Mouse (Mus musculus): ENCODE measurements around the gene Zfp710. TPM values are rescaled to one million over a fixed set of nuclear protein-coding genes. Genes with fewer than 3 reads are reported as not detected.
A peak's percentile ranks its signal among the peaks of the same experiment; 100 is the strongest.

Gene Zfp710
- total and polyA plus RNA-seq, 3 experiments, result 14.8 to 19.1 TPM; not detected in 1

GRCm38 (mm10) chr7:80026118-80026989 lies 1.7 kb downstream of the Zfp710 start (continued):
- TF ChIP-seq TAL1 (IDR thresholded peaks at IDR 0.05; ENCODE audit: low read length) (no peak), RCOR1 (IDR thresholded peaks at IDR 0.05; ENCODE audit: low read depth, low read length) (no peak), SMC3 (IDR thresholded peaks at IDR 0.05; ENCODE audit: low read depth, low read length) (no peak), MEF2A (IDR thresholded peaks at IDR 0.05; ENCODE audit: extremely low read depth, insufficient replicate concordance, low read depth, low read length, poor library complexity, severe bottlenecking) (no peak), USF2 (IDR thresholded peaks at IDR 0.05; ENCODE audit: borderline replicate concordance in 1 of 2, insufficient read depth in 1 of 2, low read depth in 1 of 2, low read length in 2 of 2) (no peak), KAT2A (conservative IDR thresholded peaks at IDR 0.05; ENCODE audit: low read depth, low read length) (no peak), NELFE (IDR thresholded peaks at IDR 0.05; ENCODE audit: low read depth, low read length) (peak; percentile 53), TCF12 (IDR thresholded peaks at IDR 0.05; ENCODE audit: low read depth, low read length) (no peak), POLR2AphosphoS2 (IDR thresholded peaks at IDR 0.05; ENCODE audit: low read length) (no peak), E2F4 (IDR thresholded peaks at IDR 0.05; ENCODE audit: borderline replicate concordance, low read depth, low read length) (no peak), RAD21 (IDR thresholded peaks at IDR 0.05; ENCODE audit: low read depth, low read length) (no peak), ZNF384 (IDR thresholded peaks at IDR 0.05; ENCODE audit: low read depth, low read length) (no peak), ZMIZ1 (IDR thresholded peaks at IDR 0.05; ENCODE audit: low read depth, low read length) (0 out of 2 replicates have a peak, but pooled peaks have one; percentile 30), BHLHE40 (IDR thresholded peaks at IDR 0.05; ENCODE audit: borderline replicate concordance, low read depth, low read length) (no peak), MAZ (IDR thresholded peaks at IDR 0.05; ENCODE audit: low read depth, low read length) (peak; percentile 42; the same call in 1 of the 2 replicates), SIN3A (IDR thresholded peaks at IDR 0.05; ENCODE audit: low read length) (peak; percentile 26), CTCF (IDR thresholded peaks at IDR 0.05 in 2 of 3, conservative IDR thresholded peaks at IDR 0.05 in 1 of 3; ENCODE audit: control insufficient read depth in 1 of 3, insufficient read depth in 1 of 3, low read depth in 2 of 3, low read length in 3 of 3, poor library complexity in 1 of 3, severe bottlenecking in 1 of 3) (no peak)

DNA sequence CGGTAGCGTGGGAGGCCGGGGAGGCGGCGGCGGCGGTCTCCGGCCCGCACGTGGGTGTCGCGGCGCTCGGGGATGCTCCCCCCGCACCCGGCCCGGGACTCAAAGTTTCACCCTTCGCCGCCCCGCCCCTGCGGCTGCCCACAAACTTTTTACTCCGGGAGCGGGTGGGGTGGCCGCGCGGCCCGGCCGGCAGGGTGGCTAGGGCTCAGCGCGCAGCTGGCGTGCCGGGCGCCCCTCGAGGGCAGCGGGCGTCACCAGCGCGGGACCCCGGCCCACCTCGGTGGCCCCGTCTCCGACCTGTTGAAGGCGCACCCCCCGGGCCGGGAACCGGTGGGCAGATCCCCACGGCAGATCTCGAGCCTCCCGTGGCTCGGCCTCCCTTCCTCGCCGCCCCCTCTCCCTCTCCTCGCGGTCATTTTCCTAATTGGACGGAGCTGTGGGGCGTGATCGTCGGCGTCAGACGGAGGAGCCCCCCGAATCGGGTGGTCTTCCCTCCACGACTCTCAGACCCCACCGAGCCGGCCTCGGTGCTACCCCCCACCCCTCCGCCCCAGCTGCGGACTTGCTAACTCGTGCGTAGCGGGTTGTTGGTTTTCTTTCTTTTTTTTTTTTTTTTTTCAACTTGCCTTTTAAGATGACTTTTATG lies 2.5 kb downstream of the Zfp710 start:
- Histone ChIP-seq H3K79me2 (ENCODE audit: control insufficient read depth, insufficient read depth, low read length, poor library complexity) (peaks cover 35% of the 10 kb centered on the region), H3K36me3 (ENCODE audit: control insufficient read depth in 1 of 2, insufficient read depth in 2 of 2, low read length in 2 of 2) (peaks cover 0 to 6% of the 10 kb centered on the region in 2 experiments; a peak in 2 of 4 replicates), H3K9ac (ENCODE audit: control insufficient read depth, low read depth, low read length, poor library complexity, severe bottlenecking) (peak overlapping the region; percentile 98), H3K9me3 (replicated peaks; ENCODE audit: insufficient read depth, low read length) (no peaks in the 10 kb centered on the region), H3K27ac (ENCODE audit: control insufficient read depth, low read depth, low read length) (peak overlapping the region; percentile 72), H3K27me3 (ENCODE audit: control insufficient read depth in 1 of 2, insufficient read depth in 2 of 2, low read length in 2 of 2) (no peaks in the 10 kb centered on the region), H3K4me3 (ENCODE audit: control insufficient read depth in 1 of 2, insufficient read depth in 1 of 2, low read depth in 2 of 2, low read length in 2 of 2) (peak overlapping the region; percentile 79 to 94), H3K4me1 (ENCODE audit: control insufficient read depth in 1 of 2, insufficient read depth in 2 of 2, low read length in 2 of 2) (peaks cover 5 to 9% of the 10 kb centered on the region in 2 experiments)
- peak in 1 of 2 experiments; percentile 48; a peak in 1 of 4 replicates for TF ChIP-seq POLR2A (IDR thresholded peaks at IDR 0.05; ENCODE audit: control insufficient read depth in 1 of 2, insufficient read depth in 1 of 2, low read depth in 1 of 2, low read length in 2 of 2, poor library complexity in 1 of 2)
- 0 out of 2 replicates have a peak, but pooled peaks have one; percentile 13 for TF ChIP-seq USF1 (IDR thresholded peaks at IDR 0.05; ENCODE audit: low read depth, low read length)
- TF ChIP-seq MEF2A (IDR thresholded peaks at IDR 0.05; ENCODE audit: extremely low read depth, insufficient replicate concordance, low read depth, low read length, poor library complexity, severe bottlenecking), result no peak
- no peak for TF ChIP-seq JUND (IDR thresholded peaks at IDR 0.05; ENCODE audit: low read depth, low read length)
- TF ChIP-seq UBTF (IDR thresholded peaks at IDR 0.05; ENCODE audit: borderline replicate concordance, insufficient read depth, low read depth, low read length), result no peak
- peak; percentile 64; the same call in 1 of the 2 replicates for TF ChIP-seq MXI1 (IDR thresholded peaks at IDR 0.05; ENCODE audit: low read depth, low read length)
- DNase-seq (ENCODE audit: low read depth, low spot score), result peak; percentile 64

Data from MEL (cell line).